Mouse (Mus musculus) midbrain, embryonic 10.5 days (tissue): ENCODE measurements around the gene Slc44a5. TPM values are rescaled to one million over a fixed set of nuclear protein-coding genes. Genes with fewer than 3 reads are reported as not detected.
A peak's percentile ranks its signal among the peaks of the same experiment; 100 is the strongest.

ENCODE experiments used
- DNase-seq: peaks from one replicate; pipeline ENCODE4 v3.0.0-alpha.2; 2017; ENCODE audit warnings: low spot score
- H3K27ac ChIP-seq: fragments of 300-500 bp; sonication (generic); replicated peaks from 2 replicates; pipeline ENCODE4 v1.5.1; 2016; ENCODE audit warnings: mild to moderate bottlenecking
- H3K27me3 ChIP-seq: fragments of 300-500 bp; sonication (generic); 2 replicates; pipeline ENCODE4 v1.6.1; 2016; ENCODE audit warnings: low read depth, mild to moderate bottlenecking; ENCODE audit not compliant: poor library complexity, severe bottlenecking
- H3K36me3 ChIP-seq: fragments of 300-500 bp; sonication (generic); 2 replicates; pipeline ENCODE4 v1.6.1; 2016; ENCODE audit warnings: mild to moderate bottlenecking, moderate library complexity
- H3K4me1 ChIP-seq: fragments of 300-500 bp; sonication (generic); 2 replicates; pipeline ENCODE4 v1.6.1; 2016
- H3K4me3 ChIP-seq: fragments of 300-500 bp; sonication (generic); 2 replicates; pipeline ENCODE4 v1.5.1; 2016; ENCODE audit warnings: mild to moderate bottlenecking, moderate library complexity
- H3K9me3 ChIP-seq: fragments of 300-500 bp; sonication (generic); replicated peaks from 2 replicates; pipeline ENCODE4 v1.6.1; 2016; ENCODE audit warnings: mild to moderate bottlenecking
- WGBS: fragments of 180-500 bp; shearing (Covaris S2); methylation state at CpG from one replicate; pipeline ENCODE4 v1.1.7; 2016; 5-methylcytosine and 5-hydroxymethylcytosine counted together
- polyA plus RNA-seq: library from polyadenylated mRNA; unstranded; fragments of >200 nt; fragmentation: Nextera tagmentation; extraction: Ambion mirVana; gene quantifications from 2 replicates; pipeline ENCODE4 v1.2.1, GENCODE M21; 2016

Gene Slc44a5
- polyA plus RNA-seq, 1 experiment from 2014 or later, result 3.6 TPM

GRCm38 (mm10) chr3:154082961-154083360 is 109.7 kb downstream of the Slc44a5 start:
- H3K36me3 ChIP-seq, result no peaks in the 10 kb centered on the region
- no peak overlapping the region for H3K4me3 ChIP-seq
- H3K27me3 ChIP-seq, result no peaks in the 10 kb centered on the region
- no peaks in the 10 kb centered on the region for H3K9me3 ChIP-seq
- WGBS, result 75% methylated on average over 7 of the region's 7 CpGs
- peak; percentile 22 for DNase-seq
- H3K4me1 ChIP-seq, result peaks cover 30% of the 10 kb centered on the region
- H3K27ac ChIP-seq, result peak overlapping the region; percentile 65; the same call in 1 of the 2 replicates

- Histone ChIP-seq H3K9me3 (no peaks in the 10 kb centered on the region), H3K27ac (no peak overlapping the region), H3K4me1 (peaks cover 19% of the 10 kb centered on the region), H3K36me3 (no peaks in the 10 kb centered on the region), H3K4me3 (no peak overlapping the region), H3K27me3 (no peaks in the 10 kb centered on the region)
- DNase-seq, result no peak
- WGBS, result 84% methylated on average over 5 of the region's 5 CpGs
Observed at GRCm38 (mm10) chr3:154089996-154090395, 116.8 kb downstream of the Slc44a5 start.

GRCm38 (mm10) chr3:154091468-154092338 is 118.5 kb downstream of the Slc44a5 start:
- H3K36me3 ChIP-seq, result no peaks in the 10 kb centered on the region
- peak overlapping the region; percentile 39; the same call in 1 of the 2 replicates for H3K27ac ChIP-seq
- no peaks in the 10 kb centered on the region for H3K9me3 ChIP-seq
- DNase-seq, result no peak
- H3K4me3 ChIP-seq, result no peak overlapping the region
- H3K4me1 ChIP-seq, result peaks cover 19% of the 10 kb centered on the region
- 88% methylated on average over 15 of the region's 15 CpGs for WGBS
- no peaks in the 10 kb centered on the region for H3K27me3 ChIP-seq

GRCm38 (mm10) chr3:154092466-154092865 is 119.2 kb downstream of the Slc44a5 start:
- H3K4me1 ChIP-seq, result peaks cover 19% of the 10 kb centered on the region

GRCm38 (mm10) chr3:154093745-154094322 is 120.6 kb downstream of the Slc44a5 start:
- H3K4me1 ChIP-seq, result peaks cover 19% of the 10 kb centered on the region
- H3K36me3 ChIP-seq, result no peaks in the 10 kb centered on the region
- H3K27ac ChIP-seq, result peak overlapping the region; percentile 6; the same call in 1 of the 2 replicates
- no peaks in the 10 kb centered on the region for H3K9me3 ChIP-seq
- WGBS, result 62% methylated on average over 8 of the region's 8 CpGs
- no peaks in the 10 kb centered on the region for H3K27me3 ChIP-seq
- H3K4me3 ChIP-seq, result no peak overlapping the region
- no peak for DNase-seq

More at GRCm38 (mm10) chr3:154092466-154092865, 119.2 kb downstream of the Slc44a5 start:
- H3K27me3 ChIP-seq, result no peaks in the 10 kb centered on the region
- WGBS, result 53% methylated on average over 7 of the region's 7 CpGs
- H3K4me3 ChIP-seq, result no peak overlapping the region
- no peak for DNase-seq
- H3K27ac ChIP-seq, result peak overlapping the region; percentile 39
- H3K9me3 ChIP-seq, result no peaks in the 10 kb centered on the region
- no peaks in the 10 kb centered on the region for H3K36me3 ChIP-seq

GRCm38 (mm10) chr3:154101671-154102070 is 128.4 kb downstream of the Slc44a5 start:
- Histone ChIP-seq H3K4me1 (peaks cover 13% of the 10 kb centered on the region), H3K4me3 (no peak overlapping the region), H3K27ac (no peak overlapping the region), H3K36me3 (no peaks in the 10 kb centered on the region), H3K9me3 (no peaks in the 10 kb centered on the region), H3K27me3 (peaks cover 21% of the 10 kb centered on the region; the same call in 1 of the 2 replicates)
- no peak for DNase-seq
- 82% methylated on average over 9 of the region's 9 CpGs for WGBS

- 84% methylated on average over 5 of the region's 5 CpGs for WGBS
- no peak for DNase-seq
- Histone ChIP-seq H3K9me3 (no peaks in the 10 kb centered on the region), H3K4me3 (no peak overlapping the region), H3K36me3 (no peaks in the 10 kb centered on the region), H3K27me3 (peaks cover 3% of the 10 kb centered on the region; the same call in 1 of the 2 replicates), H3K4me1 (peaks cover 4% of the 10 kb centered on the region), H3K27ac (no peak overlapping the region)
Observed at GRCm38 (mm10) chr3:154110528-154110927, 137.3 kb downstream of the Slc44a5 start.

GRCm38 (mm10) chr3:154111221-154111620 is 138.0 kb downstream of the Slc44a5 start:
- 79% methylated on average over 5 of the region's 5 CpGs for WGBS
- Histone ChIP-seq H3K36me3 (no peaks in the 10 kb centered on the region), H3K9me3 (no peaks in the 10 kb centered on the region), H3K27me3 (no peaks in the 10 kb centered on the region; the same call in 1 of the 2 replicates), H3K27ac (no peak overlapping the region), H3K4me1 (no peaks in the 10 kb centered on the region), H3K4me3 (no peak overlapping the region)
- DNase-seq, result no peak

GRCm38 (mm10) chr3:154114991-154115390 is 141.8 kb downstream of the Slc44a5 start:
- no peak overlapping the region for H3K4me3 ChIP-seq
- no peaks in the 10 kb centered on the region for H3K36me3 ChIP-seq
- no peaks in the 10 kb centered on the region for H3K9me3 ChIP-seq
- H3K27ac ChIP-seq, result no peak overlapping the region
- peaks cover 14% of the 10 kb centered on the region for H3K4me1 ChIP-seq
- DNase-seq, result no peak
- peaks cover 2% of the 10 kb centered on the region; the same call in 1 of the 2 replicates for H3K27me3 ChIP-seq
- 88% methylated on average over 9 of the region's 9 CpGs for WGBS

GRCm38 (mm10) chr3:154115478-154115877 is 142.2 kb downstream of the Slc44a5 start:
- Histone ChIP-seq H3K9me3 (no peaks in the 10 kb centered on the region), H3K4me3 (no peak overlapping the region), H3K36me3 (no peaks in the 10 kb centered on the region), H3K4me1 (peaks cover 16% of the 10 kb centered on the region), H3K27me3 (peaks cover 5% of the 10 kb centered on the region; the same call in 1 of the 2 replicates), H3K27ac (no peak overlapping the region)
- no peak for DNase-seq
- 92% methylated on average over 4 of the region's 4 CpGs for WGBS

GRCm38 (mm10) chr3:154116000-154116399 is 142.8 kb downstream of the Slc44a5 start:
- Histone ChIP-seq H3K4me1 (peaks cover 16% of the 10 kb centered on the region), H3K9me3 (no peaks in the 10 kb centered on the region), H3K4me3 (no peak overlapping the region), H3K36me3 (no peaks in the 10 kb centered on the region), H3K27me3 (peaks cover 8% of the 10 kb centered on the region; the same call in 1 of the 2 replicates), H3K27ac (no peak overlapping the region)
- WGBS, result 90% methylated on average over 5 of the region's 5 CpGs
- DNase-seq, result no peak

GRCm38 (mm10) chr3:154118992-154119603 is 145.9 kb downstream of the Slc44a5 start:
- peaks cover 18% of the 10 kb centered on the region for H3K4me1 ChIP-seq
- H3K36me3 ChIP-seq, result no peaks in the 10 kb centered on the region
- H3K9me3 ChIP-seq, result no peaks in the 10 kb centered on the region
- 65% methylated on average over 6 of the region's 6 CpGs for WGBS
- no peak overlapping the region for H3K4me3 ChIP-seq
- H3K27ac ChIP-seq, result no peak overlapping the region
- peaks cover 39% of the 10 kb centered on the region for H3K27me3 ChIP-seq
- DNase-seq, result no peak
